In the genomic region with DNA sequence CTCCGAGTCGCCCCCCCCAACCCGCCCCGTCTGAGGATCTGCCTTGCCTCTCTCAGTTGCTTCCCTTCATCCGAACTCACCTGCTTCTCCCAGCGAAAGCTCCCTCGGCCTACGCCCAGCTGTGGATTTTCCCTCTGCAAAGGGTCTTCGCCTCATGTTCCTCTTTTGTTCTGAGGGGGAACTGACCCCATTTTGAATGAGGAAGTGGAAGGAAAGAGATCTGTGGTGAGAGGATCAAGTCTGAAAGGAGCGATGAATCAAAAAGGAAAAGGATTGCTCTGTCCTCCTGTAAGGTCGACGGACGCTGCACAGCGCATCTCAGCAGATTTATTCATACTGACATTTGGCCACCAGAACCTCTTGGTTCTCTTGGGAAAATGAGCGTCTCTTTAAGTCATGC, we compare ENCODE assay signal across 19 mouse cellular contexts. TPM values are rescaled to one million over a fixed set of nuclear protein-coding genes. Genes with fewer than 3 reads are reported as not detected.
"Had no signal": no experiment of that assay in that cellular context is flagged by ENCODE, and none has a peak within 500 bp of the region (broad histone marks: within the 10 kb centered on the region; RNA-seq: fewer than 3 reads in every experiment).

No protein-coding gene starts in this region.

- H3K27ac ChIP-seq: kidney, embryonic 15.5 days; left cerebral cortex, adult 2 months; liver, embryonic 13.5 days; macrophage; stomach, postnatal 0 days had no signal

- H3K9me3 ChIP-seq: kidney, embryonic 15.5 days; liver, embryonic 13.5 days had no signal

- H3K4me3 ChIP-seq: kidney, embryonic 15.5 days; left cerebral cortex, adult 2 months; liver, embryonic 13.5 days had no signal

- H3K9ac ChIP-seq: kidney, embryonic 15.5 days; liver, embryonic 13.5 days had no signal

- H3K36me3 ChIP-seq: kidney, embryonic 15.5 days; liver, embryonic 13.5 days had no signal

- DNase-seq: kidney, adult 8-10 months; kidney, postnatal 10 days; kidney, postnatal 36 days; layer of hippocampus, postnatal 36 days; liver, embryonic 13.5 days; lung, adult 2 months; midbrain, embryonic 14.5 days; right cerebral cortex, adult 18-20 months; right cerebral cortex, postnatal 14 days; right cerebral cortex, postnatal 4 days; thymus, postnatal 25 days had no signal

RNA-seq across cellular contexts. Expression of gene Kcnj9, which starts 6.7 kb away (rescaled TPM):
- total RNA-seq: megakaryocyte-erythroid progenitor cell, adult 5-6 weeks had no signal
- polyA plus RNA-seq: kidney, embryonic 15.5 days; limb, embryonic 11.5 days; liver, embryonic 13.5 days; lung, adult 2 months; lung, embryonic 16.5 days; stomach, embryonic 14.5 days had no signal

RNA-seq across cellular contexts. Expression of gene Atp1a2, which starts 37.9 kb away (rescaled TPM):
- total RNA-seq: megakaryocyte-erythroid progenitor cell, adult 5-6 weeks had no signal
- polyA plus RNA-seq: macrophage had no signal
